Mouse (Mus musculus) effector memory CD4-positive, alpha-beta T cell, adult 5 months (primary cell): ENCODE results near the gene Scfd1. TPM values are rescaled to one million over a fixed set of nuclear protein-coding genes. Genes with fewer than 3 reads are reported as not detected.

ENCODE experiments used
- polyA plus RNA-seq: library from polyadenylated mRNA; unstranded; fragments of 100-300 nt; shearing (Covaris generic); gene quantifications from one replicate; pipeline ENCODE4 v1.2.1, GENCODE M21; 2017

Gene Scfd1
- 57.8 TPM for polyA plus RNA-seq

GRCm38 (mm10) chr12:51377003-51377887 lies at the start of gene Scfd1:
Scfd1 (plus strand) TSS chr12:51377510.

GRCm38 (mm10) chr12:51347988-51348697 lies 29.2 kb upstream of the Scfd1 start, which contains the start of gene G2e3:
G2e3 (plus strand) TSS chr12:51348061.

Other genes starting within 250 kb of the Scfd1 start
- 22.2 TPM for gene G2e3, start 29.4 kb upstream of the Scfd1 start, polyA plus RNA-seq
- gene Coch, start 215.8 kb downstream of the Scfd1 start, polyA plus RNA-seq, result 0.47 TPM